Mouse (Mus musculus) induced T-regulatory cell, adult 2 months (primary cell): Measurements from ENCODE around the gene Iyd.
"Not testable (repeated sequence)": the region's sequence is repeated elsewhere in the genome, so short reads cannot be mapped to it uniquely, and the experiment has no call there.

Experiments used
- DNase-seq: peaks from one replicate; pipeline ENCODE4 v3.0.0-alpha.2; 2012; ENCODE audit warnings: low read depth

Gene Iyd

DNA sequence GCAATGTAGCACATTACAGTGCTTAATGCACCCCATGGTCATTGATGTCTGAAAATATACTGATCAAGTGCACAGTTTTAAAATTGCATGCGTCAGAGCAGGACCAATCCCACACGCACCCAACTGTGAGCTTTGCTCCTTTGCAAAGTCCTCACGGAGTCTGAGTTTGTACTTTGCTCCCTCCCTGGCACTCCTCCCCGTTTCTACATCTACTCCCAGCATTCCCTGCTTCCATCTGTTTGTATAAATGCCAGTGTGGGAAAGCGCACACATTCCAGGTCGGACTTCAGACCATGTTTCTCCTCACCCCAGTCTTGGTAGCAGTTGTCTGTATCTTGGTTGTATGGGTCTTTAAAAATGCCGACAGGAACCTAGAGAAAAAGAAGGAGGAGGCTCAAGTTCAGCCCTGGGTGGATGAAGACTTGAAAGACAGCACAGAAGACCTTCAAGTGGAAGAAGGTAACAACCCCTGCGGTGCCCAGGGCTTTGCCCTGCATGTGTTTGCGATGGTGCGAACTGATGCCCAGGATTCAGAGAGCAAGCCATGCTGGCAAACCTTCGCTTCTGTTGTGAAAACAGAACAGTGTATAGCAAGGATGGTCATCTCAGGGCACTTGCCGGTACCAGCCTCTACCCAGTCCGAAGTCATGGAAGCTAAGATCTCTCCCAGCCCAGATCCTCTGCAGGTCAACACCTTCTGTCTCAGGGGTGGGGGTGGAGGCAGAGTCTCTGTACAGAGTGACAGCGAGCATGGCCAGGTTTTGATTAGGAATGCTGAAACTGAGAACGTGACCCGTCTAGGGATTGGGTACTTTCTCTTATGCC is at the start of gene Iyd:
TSS of gene Iyd (plus strand) at position 238 of the 825 bp plus-strand sequence.
- no peak for DNase-seq

DNA sequence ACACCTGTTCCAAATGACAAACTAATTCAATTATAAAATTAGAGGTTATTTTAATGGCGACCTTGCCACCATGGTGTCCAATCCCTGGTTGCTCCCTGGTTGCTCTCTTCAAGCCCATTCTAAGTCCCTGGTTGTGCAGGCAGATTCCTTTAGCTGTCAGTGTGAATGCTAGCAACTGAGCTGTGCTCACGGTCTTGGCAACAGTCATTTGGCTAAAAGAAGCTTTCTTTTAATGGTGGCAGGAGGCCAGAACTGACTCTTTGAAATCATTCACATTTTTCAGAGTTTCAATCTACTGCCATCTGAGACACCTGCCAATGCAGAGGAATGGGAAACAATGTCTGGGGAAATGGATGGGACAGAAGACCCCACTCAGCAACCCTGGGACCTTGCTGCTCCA is 43.2 kb upstream of the Iyd start:
- DNase-seq, result no peak

DNA sequence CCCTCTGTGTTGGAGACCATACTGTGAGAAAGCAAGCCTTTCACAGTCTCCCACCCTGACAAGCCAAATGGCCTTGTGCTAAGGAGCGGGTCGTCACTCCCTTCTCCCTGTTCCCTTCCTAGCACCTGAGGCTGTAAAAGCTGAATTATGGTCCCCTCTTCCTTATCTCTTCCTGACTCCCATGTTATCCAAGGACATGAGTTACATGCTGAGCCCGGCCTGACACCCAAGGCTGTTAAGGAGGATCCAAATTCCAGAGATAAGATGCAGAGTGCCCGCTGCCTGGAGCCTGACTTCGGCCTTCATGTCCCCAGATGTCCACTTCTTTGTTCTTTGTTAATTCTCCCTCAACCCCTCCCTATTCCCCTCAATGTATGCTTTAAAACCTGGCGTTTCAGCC is 39.2 kb upstream of the Iyd start:
- DNase-seq, result not testable (repeated sequence)

DNA sequence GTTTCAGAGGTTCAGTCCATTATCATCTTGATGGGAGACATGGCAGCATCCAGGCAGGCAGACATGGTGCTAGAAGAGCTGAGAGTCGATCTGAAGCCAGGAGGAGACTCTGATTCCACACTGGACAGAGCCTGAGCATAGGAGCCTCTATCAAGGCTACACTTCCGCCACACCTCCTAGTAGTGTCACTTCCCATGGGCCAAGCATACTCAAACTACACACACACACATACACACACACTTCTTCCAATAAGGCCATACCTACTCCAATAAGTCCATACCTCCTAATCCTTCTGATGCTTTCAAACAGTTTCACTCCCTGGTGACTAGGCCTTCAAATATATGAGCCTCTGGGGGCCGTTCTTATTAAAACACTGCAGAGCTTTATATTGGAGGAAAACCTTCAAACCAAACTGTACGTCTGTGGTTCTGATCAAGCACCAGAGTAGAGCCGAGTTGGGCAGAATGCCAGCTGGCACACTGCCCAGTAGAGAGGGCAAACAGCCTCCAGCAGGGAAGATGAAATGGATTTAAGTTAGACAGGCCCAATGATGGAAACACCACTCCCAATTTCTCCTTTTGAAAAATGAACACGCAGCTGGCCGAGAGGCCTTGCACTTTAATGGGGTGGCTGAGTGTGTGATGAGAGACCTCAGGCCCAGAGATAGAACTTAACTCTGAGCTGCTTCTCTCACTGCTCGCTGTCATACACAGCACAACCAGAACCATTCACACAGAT is 32.4 kb upstream of the Iyd start:
- no peak for DNase-seq

DNA sequence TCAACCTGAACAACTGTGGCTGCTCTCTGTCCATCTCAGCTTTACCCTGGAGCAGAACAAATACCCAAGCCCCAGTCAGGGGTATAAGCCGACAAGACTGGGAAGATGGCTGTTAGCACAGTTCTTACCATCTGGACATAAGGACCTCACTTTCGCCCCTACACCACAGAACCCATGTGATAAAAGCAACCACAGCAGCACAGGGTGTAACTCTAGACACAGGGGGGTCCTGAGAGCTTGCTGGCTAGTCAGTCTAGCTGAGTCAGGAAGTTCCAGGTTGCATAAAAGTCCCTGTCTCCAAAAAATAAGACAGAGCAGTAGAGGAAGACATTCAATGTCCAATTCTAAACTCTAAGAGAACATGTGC is 31.8 kb upstream of the Iyd start:
- no peak for DNase-seq

DNA sequence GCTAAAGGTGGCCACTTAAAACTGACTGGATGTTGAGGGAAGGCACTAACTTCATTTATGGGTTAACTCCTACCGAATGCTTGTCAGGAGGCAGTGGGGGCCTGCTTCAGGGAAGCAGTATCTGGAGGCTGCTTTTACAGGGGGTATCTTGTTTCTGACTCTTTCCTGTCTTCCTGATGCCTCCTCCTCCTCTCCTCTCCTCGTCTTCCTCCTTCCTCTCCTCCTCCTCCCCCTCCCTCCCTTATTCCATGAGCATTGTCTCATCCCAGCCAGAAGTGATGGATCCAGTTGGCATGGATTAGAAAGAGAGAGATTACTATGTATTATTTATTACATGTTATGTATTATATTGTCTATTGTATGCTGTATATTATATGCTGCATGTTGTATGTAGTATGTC is 31.3 kb upstream of the Iyd start:
- DNase-seq, result no peak

DNA sequence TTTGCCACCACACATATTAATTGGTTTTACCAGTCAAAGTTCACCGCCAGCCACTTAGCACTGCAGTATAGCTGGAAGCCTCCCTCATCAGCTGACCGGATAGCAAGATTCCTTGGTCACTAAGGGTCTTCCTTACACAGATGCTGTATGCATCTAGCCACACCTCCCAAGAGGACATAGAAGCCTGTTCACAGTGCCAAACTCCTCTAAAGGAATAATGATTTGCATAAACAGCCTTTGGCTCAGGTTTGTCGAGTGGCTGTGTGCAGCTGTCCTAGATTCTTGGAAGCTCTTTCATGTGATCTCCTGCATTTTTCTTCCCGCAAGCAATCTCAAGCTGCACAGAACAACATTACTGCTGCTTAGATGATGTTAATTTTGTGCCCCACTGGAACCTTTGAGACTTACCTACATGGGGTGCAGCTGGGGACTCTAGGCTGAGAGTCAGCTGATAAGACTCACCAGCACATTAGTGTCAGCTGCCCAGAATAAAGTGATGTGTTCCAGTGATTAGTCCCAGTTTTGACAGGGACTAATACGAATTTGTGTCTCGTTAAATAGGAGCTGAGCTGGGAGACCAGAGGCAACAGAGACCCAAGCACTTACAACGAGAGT is 30.3 kb upstream of the Iyd start:
- no peak for DNase-seq

DNA sequence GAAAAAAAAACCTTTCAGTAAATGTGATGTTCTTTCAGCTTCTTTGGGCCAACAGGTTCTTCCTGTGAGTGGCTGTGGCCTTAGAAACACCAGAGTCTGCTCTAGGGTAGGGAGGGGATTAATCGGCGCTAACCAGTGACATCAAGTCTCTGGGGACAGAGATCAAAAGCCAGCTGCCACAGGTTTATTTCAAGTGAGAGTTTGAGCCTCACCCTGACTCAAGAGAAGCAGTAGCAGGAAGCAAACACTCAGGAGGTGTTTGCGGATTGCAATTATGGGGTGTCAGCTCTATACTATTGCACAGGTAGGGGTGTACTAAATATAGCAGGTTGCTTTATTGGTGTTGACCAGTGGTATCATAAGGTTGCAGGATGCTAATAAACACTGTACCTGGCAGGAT is 29.6 kb upstream of the Iyd start:
- DNase-seq, result no peak

DNA sequence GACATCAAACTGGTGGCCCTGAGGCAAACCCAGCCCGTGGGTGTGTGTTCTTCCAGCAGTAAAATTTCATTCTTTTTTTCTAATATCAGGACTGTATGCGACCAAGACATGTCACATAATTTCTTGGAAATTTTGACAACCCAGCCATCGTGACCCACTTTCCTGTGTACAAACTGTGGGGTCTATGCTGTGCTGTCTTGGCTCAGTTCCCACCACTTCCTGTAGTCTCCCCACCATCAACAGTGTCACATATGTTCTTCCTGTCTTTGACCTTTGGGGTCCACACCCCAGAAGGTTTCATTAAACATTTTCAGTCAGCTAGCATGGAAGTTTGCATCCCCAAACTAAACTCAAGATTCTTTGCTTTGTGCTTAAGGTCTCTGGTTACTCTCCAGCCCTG is 28.6 kb upstream of the Iyd start:
- DNase-seq, result no peak

DNA sequence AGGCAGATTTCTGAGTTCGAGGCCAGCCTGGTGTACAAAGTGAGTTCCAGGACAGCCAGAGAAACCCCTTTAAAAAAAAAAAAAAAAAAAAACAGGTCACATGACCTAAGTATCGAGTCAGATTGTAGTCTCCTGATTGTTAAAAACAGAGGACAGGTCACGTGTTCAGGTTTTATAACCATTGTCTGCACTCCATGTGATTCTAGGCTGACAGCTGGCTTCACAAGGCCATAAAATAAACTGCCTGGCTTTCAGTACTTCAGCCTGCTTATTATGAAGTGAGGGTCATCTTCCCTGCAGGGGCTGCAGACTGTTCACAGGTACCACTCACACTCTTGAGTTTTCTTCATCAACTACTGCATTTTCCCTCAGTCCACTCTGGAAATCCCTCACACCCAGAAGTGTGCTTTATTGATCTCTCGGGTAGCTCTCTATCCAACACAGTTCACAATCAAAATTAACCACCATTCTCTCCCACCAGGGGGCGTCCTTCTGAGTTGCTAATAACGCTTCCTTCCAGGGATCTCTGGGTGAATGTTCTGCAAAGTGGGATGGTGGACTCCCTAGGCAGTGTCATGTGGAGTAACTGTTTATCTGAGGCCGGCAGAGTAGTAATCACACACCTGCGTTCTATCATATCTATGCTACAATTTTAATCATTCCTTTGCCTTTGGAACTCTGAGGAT is 27.3 kb upstream of the Iyd start:
- DNase-seq, result peak; percentile 37

DNA sequence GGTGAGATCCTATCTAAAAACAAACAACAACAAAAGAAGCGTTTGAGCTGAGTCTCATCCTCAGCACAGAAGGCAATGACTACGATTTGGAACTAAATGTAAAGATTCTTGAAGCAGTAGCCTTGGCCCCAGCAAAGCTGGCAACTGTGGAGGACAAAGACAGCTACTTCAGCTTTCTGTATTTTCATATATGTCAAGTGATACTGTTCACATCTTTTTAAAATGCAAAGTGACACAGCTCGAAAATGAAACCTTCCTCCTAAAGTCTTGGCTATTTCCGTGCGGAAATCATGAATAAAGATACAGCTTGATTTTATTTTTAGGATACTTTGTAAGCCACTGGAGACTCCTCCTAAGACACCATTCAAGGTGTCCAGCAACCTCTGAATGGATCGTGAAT is 26.1 kb upstream of the Iyd start:
- DNase-seq, result no peak

DNA sequence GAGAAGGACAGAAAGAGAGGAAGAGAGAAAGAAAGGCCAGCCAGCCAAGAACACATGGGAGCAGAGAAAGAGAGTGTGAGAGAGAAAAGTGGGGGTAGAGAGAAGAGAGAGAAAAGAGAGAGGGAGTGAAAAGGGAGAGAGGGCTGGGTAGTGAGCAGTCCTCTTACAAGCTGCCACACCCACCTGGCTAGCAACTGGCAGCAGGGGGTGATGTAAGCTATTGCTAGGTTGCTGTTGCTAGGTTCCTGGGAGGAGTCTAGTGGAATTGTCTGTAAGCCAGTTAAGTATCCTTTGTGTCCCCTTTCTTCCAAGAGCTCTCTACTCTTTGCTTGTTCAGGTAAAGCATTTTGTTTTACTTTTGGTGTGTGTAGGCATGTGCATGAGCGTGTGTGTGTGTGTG is 25.4 kb upstream of the Iyd start:
- DNase-seq, result no peak

DNA sequence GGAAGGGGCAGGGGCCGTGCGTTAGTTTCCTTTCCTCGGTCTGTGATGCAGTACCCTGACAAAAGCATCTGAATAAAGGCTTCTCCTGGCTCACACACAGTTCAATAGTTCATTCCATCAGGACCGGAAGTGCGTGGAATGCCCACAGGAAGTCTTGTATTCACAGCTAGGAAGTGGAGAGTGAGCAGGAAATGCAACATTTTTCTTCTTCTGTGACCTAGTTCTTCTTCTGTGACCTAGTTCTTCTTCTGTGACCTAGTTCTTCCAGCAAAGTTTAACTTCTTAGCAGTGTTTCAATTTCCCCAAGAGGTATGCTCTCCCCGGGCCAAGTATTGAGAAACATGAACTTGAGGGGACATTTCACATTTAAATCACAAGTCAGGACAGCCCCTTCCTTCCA is 23.6 kb upstream of the Iyd start:
- DNase-seq, result peak; percentile 29

DNA sequence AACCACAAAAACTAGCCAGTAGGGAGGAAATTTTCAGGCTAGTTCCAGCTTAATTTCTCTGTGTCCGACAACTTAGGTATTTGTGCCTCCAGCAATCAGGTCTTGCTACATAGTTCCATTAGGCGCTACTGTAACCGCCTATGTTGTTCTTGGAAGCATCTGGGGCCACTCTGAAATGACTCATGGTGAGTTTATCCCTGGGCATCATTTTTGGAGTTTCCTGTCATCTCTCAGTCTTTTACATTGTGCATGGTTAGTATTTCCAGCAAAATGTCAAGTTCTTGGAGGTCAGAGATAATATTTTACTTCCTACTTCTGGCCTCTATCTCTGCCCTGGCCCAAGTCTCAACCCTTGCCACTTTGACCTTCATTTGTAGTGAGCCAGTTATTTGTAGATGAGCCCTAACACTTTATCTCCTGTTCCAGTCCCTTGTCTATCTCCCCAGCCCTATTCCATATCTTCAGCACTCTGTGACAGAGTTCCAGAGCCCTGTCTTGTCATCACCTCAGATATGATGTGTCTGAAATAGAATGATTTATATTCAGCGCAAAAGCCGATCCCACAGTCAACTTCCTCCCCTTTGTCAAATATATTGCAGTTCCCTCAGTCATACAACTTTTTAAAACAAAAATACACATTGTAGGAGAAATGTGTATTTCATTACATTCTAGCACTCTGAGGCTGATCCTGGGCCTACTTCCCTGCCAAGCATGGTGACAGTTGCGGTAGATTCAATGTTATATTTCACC is 16.8 kb upstream of the Iyd start:
- DNase-seq, result no peak

DNA sequence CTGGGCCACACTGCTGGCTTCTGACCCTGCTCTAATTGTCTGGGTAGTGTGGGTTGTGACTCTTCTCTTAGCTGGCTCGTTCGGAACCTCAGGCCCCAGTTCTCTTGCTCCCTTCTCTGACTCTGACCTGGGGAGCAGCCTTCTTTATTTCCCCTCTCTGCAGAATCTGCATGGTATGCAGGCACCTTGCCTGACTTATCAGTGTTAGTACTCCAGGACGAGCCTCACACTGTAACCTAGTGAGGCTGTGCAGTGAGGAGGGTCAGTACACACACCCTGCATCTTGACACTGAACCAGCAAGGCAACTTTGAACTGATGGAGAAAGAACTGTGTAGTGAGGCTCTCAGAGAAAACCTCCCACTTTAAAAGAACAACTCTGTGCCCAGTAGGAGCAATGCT is 15.5 kb upstream of the Iyd start:
- DNase-seq, result no peak

DNA sequence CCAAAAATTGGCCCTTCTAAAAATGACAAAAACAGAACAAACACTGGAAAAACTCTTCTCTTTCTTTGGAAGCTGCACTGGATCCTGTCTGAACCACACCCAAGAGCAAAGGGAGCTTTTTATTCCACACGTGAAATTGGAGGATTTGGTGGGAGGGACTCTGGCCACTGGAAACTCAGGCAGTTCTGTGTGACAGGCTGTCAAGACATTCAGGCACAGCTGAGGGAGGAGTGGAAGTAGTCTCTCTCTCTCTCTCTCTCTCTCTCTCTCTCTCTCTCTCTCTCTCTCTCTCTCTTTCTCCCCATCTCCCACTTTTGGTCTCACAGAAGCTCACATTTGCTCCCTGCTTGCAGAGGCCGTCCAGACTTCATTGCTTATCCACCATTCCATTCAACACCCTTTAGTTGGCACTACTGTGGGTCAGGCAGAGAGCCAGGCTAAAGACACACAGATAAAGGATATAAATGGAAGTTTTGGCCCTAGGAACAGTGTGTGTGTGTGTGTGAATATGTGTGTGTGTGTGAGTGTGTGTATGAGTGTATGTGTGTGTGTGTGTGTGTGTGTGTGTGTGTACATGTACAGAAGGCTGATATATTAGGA is 14.5 kb upstream of the Iyd start:
- no peak for DNase-seq

DNA sequence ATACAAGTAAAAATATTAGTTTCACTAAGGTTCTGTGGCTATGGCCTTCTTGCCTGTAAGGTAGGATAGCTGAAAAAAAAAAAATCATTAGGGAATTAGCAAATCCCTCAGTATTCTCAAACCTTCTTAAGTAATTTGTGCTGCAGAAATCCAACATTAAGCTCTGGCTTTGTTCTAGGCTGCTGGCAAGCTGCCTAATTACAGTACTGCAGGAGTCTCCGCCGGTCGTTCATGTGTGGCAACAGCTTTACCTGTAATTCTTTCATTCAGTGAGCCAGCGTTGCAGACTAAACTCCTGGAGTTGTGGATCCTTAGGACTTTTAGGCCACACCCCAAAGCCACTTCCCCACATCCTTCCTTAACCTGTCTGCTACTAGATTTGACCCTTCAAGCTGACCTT is 10.2 kb upstream of the Iyd start:
- no peak for DNase-seq

DNA sequence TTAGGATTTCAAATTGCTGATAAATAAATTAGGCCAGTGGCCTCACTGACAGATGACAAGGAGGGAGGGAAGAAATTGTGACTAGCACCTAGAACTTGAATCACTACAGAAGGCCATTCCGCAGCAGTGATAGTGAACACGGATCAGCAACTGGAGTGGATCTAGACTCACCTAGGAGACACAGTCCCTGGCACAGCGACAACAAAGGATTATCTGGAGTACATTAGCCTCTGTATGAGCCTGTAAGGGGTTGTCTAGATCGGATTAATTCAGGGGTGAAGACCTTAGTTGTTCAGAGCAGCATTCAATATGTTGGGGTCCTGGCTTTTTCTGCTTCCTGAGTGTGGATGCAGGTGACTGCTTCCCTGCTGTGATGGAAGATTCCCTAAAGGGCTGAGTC is 9.4 kb upstream of the Iyd start:
- no peak for DNase-seq

DNA sequence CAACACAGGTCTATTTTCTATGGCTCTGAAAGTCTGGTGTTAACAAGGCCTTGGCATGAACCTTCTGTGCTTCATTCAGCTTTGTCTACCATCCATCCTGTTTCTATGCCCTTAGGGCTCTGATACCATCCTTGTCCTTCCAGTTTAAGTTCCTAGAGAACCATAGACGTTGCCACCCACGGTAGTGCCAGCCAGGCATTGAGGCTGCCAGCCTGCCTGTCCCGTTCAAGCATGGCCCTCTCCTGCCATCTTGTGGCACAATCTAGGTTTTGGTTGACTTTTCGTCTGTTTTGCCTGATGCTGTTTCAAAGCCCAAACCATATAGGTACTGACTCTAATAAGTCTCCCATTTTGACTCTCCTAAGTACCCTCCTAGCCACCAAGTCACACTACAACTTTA is 8.7 kb upstream of the Iyd start:
- peak; percentile 54 for DNase-seq

DNA sequence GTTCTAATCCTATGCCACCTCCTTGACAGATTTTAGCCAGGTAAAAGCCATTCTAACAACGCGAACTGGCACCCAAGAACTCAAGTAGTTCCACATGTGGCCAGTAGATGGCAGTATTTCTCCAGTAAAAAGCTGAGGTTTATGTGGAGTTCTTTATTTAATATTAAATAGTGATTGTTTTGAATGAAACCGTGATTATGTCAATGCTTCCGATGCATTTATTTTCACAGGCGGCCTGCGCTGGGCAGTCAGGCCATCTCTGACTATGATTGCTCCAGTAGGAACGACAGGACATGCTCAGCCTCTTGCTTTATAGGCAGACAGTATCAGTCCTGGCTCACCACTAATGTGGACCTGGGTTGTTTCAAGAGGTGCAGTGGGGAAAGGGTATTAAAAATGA is 5.6 kb upstream of the Iyd start:
- peak; percentile 60 for DNase-seq

DNA sequence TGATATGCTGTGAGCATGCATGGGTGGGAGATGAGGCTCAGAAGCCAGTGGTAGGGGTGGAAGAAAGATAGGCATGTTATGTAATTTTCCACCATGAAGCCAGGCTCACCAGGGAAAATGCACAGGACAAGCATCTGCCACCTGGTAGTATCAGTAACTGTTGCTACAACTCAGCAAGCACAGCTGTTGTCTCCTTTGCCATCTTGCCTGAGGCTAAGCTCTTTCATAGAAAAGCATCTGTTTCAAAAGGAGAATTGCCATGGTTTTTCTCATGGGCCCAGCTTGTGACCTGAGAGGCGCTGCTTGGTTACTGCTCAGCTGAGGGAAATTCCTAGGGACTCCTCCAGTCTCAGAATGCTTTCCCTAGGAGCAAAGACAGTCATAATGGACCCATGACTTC is 3.7 kb upstream of the Iyd start:
- DNase-seq, result no peak

DNA sequence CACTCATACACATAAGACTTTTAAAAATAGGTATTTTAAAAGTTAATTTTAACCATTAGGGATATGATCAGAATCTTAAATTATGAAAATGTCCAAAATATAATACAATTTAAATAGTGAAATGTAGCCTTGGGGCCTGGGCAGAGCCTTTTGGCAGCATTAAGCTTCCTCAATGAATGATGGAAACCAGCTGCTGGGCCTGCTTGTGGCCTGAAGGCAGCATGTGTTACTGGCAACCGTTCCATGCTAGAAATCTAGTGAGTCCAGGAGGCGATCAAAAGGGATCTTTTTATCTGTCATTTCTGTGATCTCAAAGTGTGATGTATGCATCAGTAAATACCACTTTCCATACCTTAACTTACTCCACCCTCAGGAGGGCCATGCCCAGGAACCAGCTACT is 9.3 kb downstream of the Iyd start:
- DNase-seq, result no peak
